Mouse (Mus musculus) limb, embryonic 14.5 days (tissue): ENCODE data around the gene Setd6. TPM values are rescaled to one million over a fixed set of nuclear protein-coding genes. Genes with fewer than 3 reads are reported as not detected.

Experiments used
- ATAC-seq: fragments of 200-750 bp; cut with Nextera tagmentation; 2 replicates; pipeline ENCODE4 v1.8.0; 2017; ENCODE audit warnings: low read depth, moderate number of reproducible peaks, moderate TSS enrichment; ENCODE audit not compliant: low FRiP score
- DNase-seq: peaks from one replicate; pipeline ENCODE4 v3.0.0-alpha.2; 2015; ENCODE audit warnings: low spot score
- H3K27ac ChIP-seq: fragments of 300-500 bp; sonication (generic); replicated peaks from 2 replicates; pipeline ENCODE4 v1.5.1; 2014; ENCODE audit warnings: low read depth, mild to moderate bottlenecking, low read length, moderate library complexity, mixed read lengths
- H3K27me3 ChIP-seq: fragments of 300-500 bp; sonication (generic); 2 replicates; pipeline ENCODE4 v1.6.1; 2014; ENCODE audit warnings: low read length, mixed read lengths; ENCODE audit not compliant: control insufficient read depth, insufficient read depth
- H3K36me3 ChIP-seq: fragments of 300-500 bp; sonication (generic); 2 replicates; pipeline ENCODE4 v1.6.1; 2014; ENCODE audit warnings: mild to moderate bottlenecking, low read length, moderate library complexity, mixed read lengths; ENCODE audit not compliant: control insufficient read depth, insufficient read depth
- H3K4me1 ChIP-seq: fragments of 300-500 bp; sonication (generic); 2 replicates; pipeline ENCODE4 v1.6.1; 2014; ENCODE audit warnings: antibody characterized with exemption, low read length, mixed read lengths; ENCODE audit not compliant: control insufficient read depth, insufficient read depth
- H3K4me2 ChIP-seq: fragments of 300-500 bp; sonication (generic); replicated peaks from 2 replicates; pipeline ENCODE4 v1.6.1; 2014; ENCODE audit warnings: low read depth, mild to moderate bottlenecking, low read length, moderate library complexity; ENCODE audit not compliant: severe bottlenecking
- H3K4me3 ChIP-seq: fragments of 300-500 bp; sonication (generic); replicated peaks from 2 replicates; pipeline ENCODE4 v1.5.1; 2014; ENCODE audit warnings: low read length
- H3K9ac ChIP-seq: fragments of 300-500 bp; sonication (generic); 2 replicates; pipeline ENCODE4 v1.6.1; 2014; ENCODE audit warnings: mild to moderate bottlenecking, low read depth, low read length, moderate library complexity; ENCODE audit not compliant: severe bottlenecking
- H3K9me3 ChIP-seq: fragments of 300-500 bp; sonication (generic); 2 replicates; pipeline ENCODE4 v1.6.1; 2016; ENCODE audit warnings: low read length; ENCODE audit not compliant: control insufficient read depth
- POLR2A ChIP-seq: fragments of 200-500 bp; IDR thresholded peaks from 2 replicates; pipeline ENCODE4 v1.8.0; 2012; ENCODE audit warnings: inconsistent platforms, mild to moderate bottlenecking, moderate library complexity, borderline replicate concordance; ENCODE audit not compliant: insufficient read depth, insufficient read length; ENCODE audit errors: extremely low read depth
- WGBS: fragments of 180-500 bp; shearing (Covaris S2); extraction: QIAGEN DNeasy Blood & Tissue Kit; methylation state at CpG from one replicate; pipeline ENCODE4 v1.1.7; 2014; 5-methylcytosine and 5-hydroxymethylcytosine counted together
- polyA plus RNA-seq, 2 experiments: library from polyadenylated mRNA; depleted of rRNA in 1 of 2; stranded (reverse) in 1 of 2; unstranded in 1 of 2; fragments of >200 nt; fragmentation: Nextera tagmentation in 1 of 2; extraction: Ambion mirVana in 1 of 2; gene quantifications; 2 replicates each; pipeline versions ENCODE4 v1.2.1 to v1.2.3; 2012 to 2014

Setd6 gene
- polyA plus RNA-seq, 2 experiments, result 14.7 to 21.5 TPM

DNA sequence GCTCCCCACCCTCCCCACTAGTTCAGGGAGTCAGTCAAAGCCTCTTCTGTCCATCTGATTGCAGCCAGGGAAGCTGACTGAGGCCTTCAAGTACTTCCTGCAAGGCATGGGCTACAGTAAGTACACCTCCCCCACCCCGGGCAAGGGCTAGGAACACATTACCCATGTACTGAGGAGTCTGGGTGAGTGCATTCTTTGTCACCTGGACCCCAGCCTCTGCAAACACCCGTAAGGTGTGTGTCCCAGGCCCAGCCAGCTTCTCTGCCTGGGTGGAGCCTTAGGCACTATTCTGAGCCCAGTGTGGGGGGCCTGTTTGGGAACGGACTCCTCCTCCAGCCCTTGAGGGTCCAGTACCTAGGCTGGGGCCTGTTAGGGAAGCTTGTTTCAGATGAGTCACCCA lies 4.7 kb upstream of the Setd6 start:
- Histone ChIP-seq H3K4me3 (no peak overlapping the region), H3K27me3 (no peaks in the 10 kb centered on the region), H3K9me3 (no peaks in the 10 kb centered on the region), H3K27ac (no peak overlapping the region), H3K4me1 (no peaks in the 10 kb centered on the region), H3K9ac (no peak overlapping the region), H3K4me2 (no peak overlapping the region), H3K36me3 (no peaks in the 10 kb centered on the region)
- TF ChIP-seq POLR2A, result no peak
- DNase-seq (no peak), ATAC-seq (no peak)
- 65% methylated on average over 3 of the region's 3 CpGs for WGBS

DNA sequence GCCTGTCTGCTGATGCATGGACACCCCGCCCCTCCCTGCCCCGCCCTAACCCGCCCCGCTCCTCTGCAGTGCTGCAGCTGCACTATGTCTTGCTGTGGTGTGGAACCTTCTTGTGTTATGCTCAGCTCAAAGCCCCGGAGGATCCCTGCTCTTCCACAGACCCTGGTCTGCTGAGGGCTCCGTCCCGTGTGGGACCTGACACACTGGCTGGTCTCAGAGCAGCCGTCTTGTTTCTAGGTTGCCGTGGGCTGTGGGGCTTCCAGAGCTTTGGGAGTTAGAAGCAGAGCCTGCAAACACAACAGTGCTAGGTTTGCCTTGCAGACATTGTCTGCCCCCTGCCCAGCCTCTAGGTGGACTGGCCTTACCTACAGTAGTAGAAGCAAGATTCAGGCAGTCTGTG lies 3.3 kb upstream of the Setd6 start:
- TF ChIP-seq POLR2A, result no peak
- no peak for DNase-seq
- 0 out of 2 replicates have a peak, but pooled peaks cover 3% of the 10 kb centered on the region for H3K36me3 ChIP-seq
- no peak overlapping the region for H3K9ac ChIP-seq
- no peaks in the 10 kb centered on the region for H3K27me3 ChIP-seq
- H3K27ac ChIP-seq, result no peak overlapping the region
- H3K4me3 ChIP-seq, result no peak overlapping the region
- ATAC-seq, result no peak
- H3K4me2 ChIP-seq, result no peak overlapping the region
- WGBS, result 80% methylated on average over 9 of the region's 9 CpGs
- H3K4me1 ChIP-seq, result peaks cover 6% of the 10 kb centered on the region; the same call in 1 of the 2 replicates
- H3K9me3 ChIP-seq, result no peaks in the 10 kb centered on the region

GRCm38 (mm10) chr8:95713100-95714010 lies 2.3 kb upstream of the Setd6 start:
- Histone ChIP-seq H3K27me3 (no peaks in the 10 kb centered on the region), H3K36me3 (peaks cover 13% of the 10 kb centered on the region), H3K4me1 (peaks cover 6% of the 10 kb centered on the region; the same call in 1 of the 2 replicates), H3K9ac (no peak overlapping the region), H3K9me3 (no peaks in the 10 kb centered on the region), H3K4me3 (no peak overlapping the region), H3K4me2 (no peak overlapping the region), H3K27ac (no peak overlapping the region)
- ATAC-seq (no peak; the same call in 1 of the 2 replicates), DNase-seq (peak; percentile 50)
- no peak for TF ChIP-seq POLR2A
- 74% methylated on average over 19 of the region's 19 CpGs for WGBS

- DNase-seq (no peak), ATAC-seq (no peak)
- no peaks in the 10 kb centered on the region for H3K9me3 ChIP-seq
- no peaks in the 10 kb centered on the region for H3K27me3 ChIP-seq
- 89% methylated on average over 4 of the region's 4 CpGs for WGBS
- H3K4me2 ChIP-seq, result no peak overlapping the region
- no peak overlapping the region for H3K4me3 ChIP-seq
- no peak overlapping the region for H3K27ac ChIP-seq
- peaks cover 23% of the 10 kb centered on the region for H3K36me3 ChIP-seq
- H3K9ac ChIP-seq, result no peak overlapping the region
- peaks cover 6% of the 10 kb centered on the region; the same call in 1 of the 2 replicates for H3K4me1 ChIP-seq
- TF ChIP-seq POLR2A, result no peak
Measured at GRCm38 (mm10) chr8:95714367-95714766, 1.3 kb upstream of the Setd6 start.

- no peak overlapping the region for H3K27ac ChIP-seq
- ATAC-seq, result no peak
- peak overlapping the region; percentile 77; the same call in 1 of the 2 replicates for H3K4me3 ChIP-seq
- H3K9ac ChIP-seq, result no peak overlapping the region
- 87% methylated on average over 6 of the region's 6 CpGs for WGBS
- H3K27me3 ChIP-seq, result no peaks in the 10 kb centered on the region
- TF ChIP-seq POLR2A, result no peak
- DNase-seq, result no peak
- peak overlapping the region; percentile 87 for H3K4me2 ChIP-seq
- H3K36me3 ChIP-seq, result peaks cover 28% of the 10 kb centered on the region
- no peaks in the 10 kb centered on the region for H3K9me3 ChIP-seq
- peaks cover 6% of the 10 kb centered on the region; the same call in 1 of the 2 replicates for H3K4me1 ChIP-seq
Measured at GRCm38 (mm10) chr8:95714837-95715413, 756 bp upstream of the Setd6 start.
